Mouse (Mus musculus): ENCODE data around the gene Slc15a3. TPM values are rescaled to one million over a fixed set of nuclear protein-coding genes. Genes with fewer than 3 reads are reported as not detected.

Gene Slc15a3
- total RNA-seq, 1 experiment, result 2.2 TPM

- Histone ChIP-seq H3K9me3 (ENCODE audit: control insufficient read depth, insufficient read depth, low read depth, low read length) (no peaks in the 10 kb centered on the region), H3K4me3 (ENCODE audit: insufficient read depth in 1 of 2, low read depth in 1 of 2, low read length in 2 of 2, poor library complexity in 1 of 2, severe bottlenecking in 1 of 2) (no peak overlapping the region), H3K36me3 (ENCODE audit: control insufficient read depth, insufficient read depth, low read length, poor library complexity, severe bottlenecking) (no peaks in the 10 kb centered on the region), H3K27ac (ENCODE audit: insufficient read depth, low read depth, low read length, poor library complexity, severe bottlenecking) (no peak overlapping the region), H3K9ac (ENCODE audit: insufficient read depth, low read depth, low read length, poor library complexity, severe bottlenecking) (no peak overlapping the region), H3K4me1 (ENCODE audit: control insufficient read depth in 2 of 2, insufficient read depth in 2 of 2, low read length in 2 of 2, poor library complexity in 1 of 2) (no peaks in the 10 kb centered on the region)
- TF ChIP-seq ZNF384 (IDR thresholded peaks at IDR 0.05; ENCODE audit: low read depth, low read length) (no peak), ZC3H11A (IDR thresholded peaks at IDR 0.05; ENCODE audit: borderline replicate concordance, low read depth, low read length) (no peak), HCFC1 (IDR thresholded peaks at IDR 0.05; ENCODE audit: borderline replicate concordance, insufficient read depth, low read length) (no peak), CHD2 (IDR thresholded peaks at IDR 0.05; ENCODE audit: low read depth, low read length) (no peak), MAFK (IDR thresholded peaks at IDR 0.05; ENCODE audit: insufficient read depth, low read depth, low read length) (no peak)
- in situ Hi-C loops (cut with MboI; ENCODE audit: low sequenced_read_pairs in 2 of 2, unreplicated experiment in 2 of 2), result no loop called here
- DNase-seq (ENCODE audit: low read depth, low spot score), result no peak
Measured at GRCm38 (mm10) chr19:10804850-10805660, 34.5 kb upstream of the Slc15a3 start.

- Histone ChIP-seq H3K9me3 (ENCODE audit: control insufficient read depth, insufficient read depth, low read depth, low read length) (no peaks in the 10 kb centered on the region), H3K4me3 (ENCODE audit: insufficient read depth in 1 of 2, low read depth in 1 of 2, low read length in 2 of 2, poor library complexity in 1 of 2, severe bottlenecking in 1 of 2) (no peak overlapping the region), H3K9ac (ENCODE audit: insufficient read depth, low read depth, low read length, poor library complexity, severe bottlenecking) (no peak overlapping the region), H3K4me1 (ENCODE audit: control insufficient read depth in 2 of 2, insufficient read depth in 2 of 2, low read length in 2 of 2, poor library complexity in 1 of 2) (no peaks in the 10 kb centered on the region), H3K27ac (ENCODE audit: insufficient read depth, low read depth, low read length, poor library complexity, severe bottlenecking) (no peak overlapping the region), H3K36me3 (ENCODE audit: control insufficient read depth, insufficient read depth, low read length, poor library complexity, severe bottlenecking) (no peaks in the 10 kb centered on the region)
- in situ Hi-C loops (cut with MboI; ENCODE audit: low sequenced_read_pairs in 2 of 2, unreplicated experiment in 2 of 2), result no loop called here
- TF ChIP-seq ZNF384 (IDR thresholded peaks at IDR 0.05; ENCODE audit: low read depth, low read length), result no peak
- no peak for TF ChIP-seq CHD2 (IDR thresholded peaks at IDR 0.05; ENCODE audit: low read depth, low read length)
- no peak for TF ChIP-seq HCFC1 (IDR thresholded peaks at IDR 0.05; ENCODE audit: borderline replicate concordance, insufficient read depth, low read length)
- TF ChIP-seq ZC3H11A (IDR thresholded peaks at IDR 0.05; ENCODE audit: borderline replicate concordance, low read depth, low read length), result no peak
- no peak for TF ChIP-seq MAFK (IDR thresholded peaks at IDR 0.05; ENCODE audit: insufficient read depth, low read depth, low read length)
- DNase-seq (ENCODE audit: low read depth, low spot score), result no peak
Measured at GRCm38 (mm10) chr19:10805661-10806285, 33.8 kb upstream of the Slc15a3 start.

GRCm38 (mm10) chr19:10808524-10809233 is 30.8 kb upstream of the Slc15a3 start:
- DNase-seq (ENCODE audit: low read depth, low spot score), result no peak
- Histone ChIP-seq H3K27ac (ENCODE audit: insufficient read depth, low read depth, low read length, poor library complexity, severe bottlenecking) (no peak overlapping the region), H3K9ac (ENCODE audit: insufficient read depth, low read depth, low read length, poor library complexity, severe bottlenecking) (no peak overlapping the region), H3K9me3 (ENCODE audit: control insufficient read depth, insufficient read depth, low read depth, low read length) (no peaks in the 10 kb centered on the region), H3K4me1 (ENCODE audit: control insufficient read depth in 2 of 2, insufficient read depth in 2 of 2, low read length in 2 of 2, poor library complexity in 1 of 2) (no peaks in the 10 kb centered on the region), H3K4me3 (ENCODE audit: insufficient read depth in 1 of 2, low read depth in 1 of 2, low read length in 2 of 2, poor library complexity in 1 of 2, severe bottlenecking in 1 of 2) (no peak overlapping the region), H3K36me3 (ENCODE audit: control insufficient read depth, insufficient read depth, low read length, poor library complexity, severe bottlenecking) (no peaks in the 10 kb centered on the region)
- in situ Hi-C loops (cut with MboI; ENCODE audit: low sequenced_read_pairs in 2 of 2, unreplicated experiment in 2 of 2), result no loop called here
- no peak for TF ChIP-seq MAFK (IDR thresholded peaks at IDR 0.05; ENCODE audit: insufficient read depth, low read depth, low read length)
- no peak for TF ChIP-seq HCFC1 (IDR thresholded peaks at IDR 0.05; ENCODE audit: borderline replicate concordance, insufficient read depth, low read length)
- no peak for TF ChIP-seq ZNF384 (IDR thresholded peaks at IDR 0.05; ENCODE audit: low read depth, low read length)
- no peak for TF ChIP-seq CHD2 (IDR thresholded peaks at IDR 0.05; ENCODE audit: low read depth, low read length)
- TF ChIP-seq ZC3H11A (IDR thresholded peaks at IDR 0.05; ENCODE audit: borderline replicate concordance, low read depth, low read length), result no peak

GRCm38 (mm10) chr19:10809428-10810175 is 29.9 kb upstream of the Slc15a3 start:
- H3K36me3 ChIP-seq (ENCODE audit: control insufficient read depth, insufficient read depth, low read length, poor library complexity, severe bottlenecking), result no peaks in the 10 kb centered on the region
- H3K9ac ChIP-seq (ENCODE audit: insufficient read depth, low read depth, low read length, poor library complexity, severe bottlenecking), result no peak overlapping the region
- TF ChIP-seq CHD2 (IDR thresholded peaks at IDR 0.05; ENCODE audit: low read depth, low read length), result no peak
- no peak for TF ChIP-seq HCFC1 (IDR thresholded peaks at IDR 0.05; ENCODE audit: borderline replicate concordance, insufficient read depth, low read length)
- no peak for TF ChIP-seq ZC3H11A (IDR thresholded peaks at IDR 0.05; ENCODE audit: borderline replicate concordance, low read depth, low read length)
- no peak for TF ChIP-seq MAFK (IDR thresholded peaks at IDR 0.05; ENCODE audit: insufficient read depth, low read depth, low read length)
- TF ChIP-seq ZNF384 (IDR thresholded peaks at IDR 0.05; ENCODE audit: low read depth, low read length), result no peak
- H3K4me1 ChIP-seq (ENCODE audit: control insufficient read depth in 2 of 2, insufficient read depth in 2 of 2, low read length in 2 of 2, poor library complexity in 1 of 2), result no peaks in the 10 kb centered on the region
- no peak overlapping the region for H3K4me3 ChIP-seq (ENCODE audit: insufficient read depth in 1 of 2, low read depth in 1 of 2, low read length in 2 of 2, poor library complexity in 1 of 2, severe bottlenecking in 1 of 2)
- no peak overlapping the region for H3K27ac ChIP-seq (ENCODE audit: insufficient read depth, low read depth, low read length, poor library complexity, severe bottlenecking)
- DNase-seq (ENCODE audit: low read depth, low spot score), result no peak
- in situ Hi-C loops (cut with MboI; ENCODE audit: low sequenced_read_pairs in 2 of 2, unreplicated experiment in 2 of 2), result no loop called here
- no peaks in the 10 kb centered on the region for H3K9me3 ChIP-seq (ENCODE audit: control insufficient read depth, insufficient read depth, low read depth, low read length)
